Mouse (Mus musculus): ENCODE results near the gene Urb2.

The Urb2 gene

DNA sequence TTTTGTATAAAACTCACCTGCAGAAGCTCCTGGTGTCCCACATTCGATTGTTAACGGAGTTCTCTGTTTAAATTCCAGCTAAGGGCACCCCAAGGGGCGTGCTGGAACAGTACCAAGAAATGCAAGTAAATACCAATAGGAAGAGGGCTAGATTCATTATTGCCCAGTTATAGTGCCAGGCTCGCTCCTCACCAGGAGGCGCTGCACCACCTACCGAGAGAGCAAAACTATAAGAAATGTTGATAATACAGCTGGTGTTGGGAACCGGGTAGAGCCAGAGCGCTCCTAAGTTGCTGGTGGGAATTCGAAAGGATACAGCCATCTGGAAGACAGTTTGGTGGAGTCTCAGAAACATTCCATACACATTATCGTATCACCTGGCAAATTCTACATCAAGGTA lies 56.7 kb downstream of the Urb2 start:
- DNase-seq (ENCODE audit: low spot score), result peak; percentile 34

DNA sequence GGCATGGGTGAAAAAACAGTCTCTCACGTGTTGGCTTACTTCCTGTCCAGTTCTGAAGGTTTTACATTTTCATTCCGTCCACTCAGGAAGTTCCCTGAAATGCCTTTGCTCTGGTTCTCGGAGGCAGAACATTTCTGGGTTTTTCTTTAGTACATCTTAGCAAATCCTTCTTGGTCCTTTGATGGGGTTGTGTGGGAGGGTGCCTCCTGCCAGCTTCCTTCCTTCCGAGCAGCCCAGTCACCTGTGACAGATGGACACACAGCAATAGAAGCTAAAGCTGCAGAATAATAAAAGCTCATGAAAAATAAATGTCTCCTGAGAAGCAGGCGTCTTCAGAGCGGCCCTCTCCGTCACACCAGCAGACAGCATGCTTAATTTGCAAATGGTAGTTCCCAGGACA lies 57.7 kb downstream of the Urb2 start:
- no peak for DNase-seq (ENCODE audit: low spot score)

DNA sequence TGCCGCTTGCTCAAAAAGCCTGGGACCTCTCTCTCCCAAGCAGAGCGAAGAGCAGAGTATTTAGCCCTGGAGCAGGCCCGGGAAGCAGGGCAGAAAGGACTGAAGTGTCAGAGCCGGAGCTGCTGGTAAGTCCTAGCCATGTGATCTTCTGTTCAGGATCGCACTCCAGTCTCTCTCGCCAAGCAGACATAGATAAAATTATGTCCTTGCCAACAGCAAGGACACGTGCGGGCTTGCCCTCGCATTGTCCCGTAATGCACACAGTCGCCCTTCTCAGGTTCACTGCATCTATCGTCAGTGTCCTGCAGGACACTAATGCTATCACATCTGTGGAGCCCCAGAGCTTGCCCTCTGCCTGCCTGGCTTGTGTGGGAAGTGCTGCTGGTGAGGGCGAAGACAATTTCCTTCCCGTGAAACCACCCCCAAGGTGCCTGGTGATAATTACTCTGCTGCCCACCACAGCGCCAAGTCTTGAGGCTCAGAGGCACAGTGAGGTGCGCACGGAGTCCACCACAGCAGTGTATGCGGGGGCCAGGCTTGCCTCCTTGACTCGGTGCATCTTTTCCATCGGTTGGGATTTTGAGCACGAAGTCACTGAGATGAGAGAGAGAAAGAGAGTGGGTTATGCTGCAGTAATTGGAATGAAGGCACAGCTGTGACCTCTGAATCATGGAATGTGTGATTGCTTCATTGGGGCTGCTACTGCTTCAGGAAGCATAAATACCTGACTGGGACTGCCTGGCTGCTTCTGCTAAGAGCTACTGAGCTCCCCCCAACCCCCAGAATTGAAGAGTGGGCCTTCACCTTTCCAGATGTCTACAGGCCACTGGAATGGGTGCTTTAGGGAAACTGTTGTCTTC lies 59.4 kb downstream of the Urb2 start:
- no peak for DNase-seq (ENCODE audit: low spot score)

DNA sequence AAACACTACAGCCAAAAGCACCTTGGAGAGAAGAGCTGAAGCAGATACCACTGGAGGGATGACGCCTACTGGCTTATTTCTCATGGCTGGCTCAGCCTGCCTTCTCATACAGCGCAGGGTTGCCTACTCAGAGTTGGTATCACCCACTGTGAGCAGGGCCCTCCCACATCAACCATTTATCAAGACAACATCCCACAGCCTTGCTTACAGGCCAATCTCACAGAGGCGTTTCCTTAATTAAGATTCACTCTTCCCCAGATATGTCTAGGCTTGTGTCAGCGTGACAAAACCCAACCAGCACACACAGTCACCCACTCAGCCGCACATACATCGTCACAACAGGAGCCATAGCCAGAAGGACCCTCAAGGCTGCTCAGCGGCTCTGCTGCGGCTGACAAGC lies 61.3 kb downstream of the Urb2 start:
- no peak for DNase-seq (ENCODE audit: low spot score)

DNA sequence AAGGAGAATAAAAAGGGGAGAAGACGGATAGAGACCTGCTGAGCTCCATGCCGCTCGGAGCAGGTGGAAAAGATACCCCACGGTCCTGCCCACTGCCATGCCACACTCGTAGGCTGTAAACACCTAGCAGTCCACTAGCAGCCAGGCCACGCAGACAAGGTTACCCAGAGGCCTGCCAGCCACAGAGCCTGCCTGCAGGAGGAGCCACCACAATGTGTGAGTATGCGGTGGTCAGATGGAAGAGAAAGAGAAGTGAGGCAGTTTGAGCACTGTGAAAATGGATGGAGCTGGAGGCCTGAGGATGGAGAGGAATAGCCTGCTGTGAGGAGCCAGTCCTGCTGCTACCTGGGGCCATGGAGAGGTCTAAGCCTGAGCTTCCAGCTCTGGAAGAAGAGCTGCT lies 62.3 kb downstream of the Urb2 start:
- DNase-seq (ENCODE audit: low spot score), result no peak

DNA sequence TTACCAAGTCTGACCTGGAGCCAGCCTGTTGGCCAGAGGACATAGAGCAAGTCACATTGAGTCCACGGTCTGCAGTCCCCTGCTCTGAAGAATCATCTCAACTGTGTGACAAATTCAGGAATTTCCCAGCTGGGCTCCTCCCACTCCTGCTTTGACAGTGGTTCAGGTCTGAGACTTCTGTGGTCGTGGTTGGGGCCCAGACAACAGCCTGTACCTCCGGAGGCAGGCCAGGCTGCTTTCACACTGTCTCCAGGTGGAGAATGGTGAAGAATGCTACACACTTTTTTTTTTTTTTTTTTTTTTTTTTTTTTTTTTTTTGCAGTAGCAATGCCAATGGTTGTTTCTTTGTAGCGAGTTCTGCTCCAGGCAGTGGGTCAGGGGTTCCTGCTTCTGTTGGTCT lies 64.4 kb downstream of the Urb2 start:
- no peak for DNase-seq (ENCODE audit: low spot score)

DNA sequence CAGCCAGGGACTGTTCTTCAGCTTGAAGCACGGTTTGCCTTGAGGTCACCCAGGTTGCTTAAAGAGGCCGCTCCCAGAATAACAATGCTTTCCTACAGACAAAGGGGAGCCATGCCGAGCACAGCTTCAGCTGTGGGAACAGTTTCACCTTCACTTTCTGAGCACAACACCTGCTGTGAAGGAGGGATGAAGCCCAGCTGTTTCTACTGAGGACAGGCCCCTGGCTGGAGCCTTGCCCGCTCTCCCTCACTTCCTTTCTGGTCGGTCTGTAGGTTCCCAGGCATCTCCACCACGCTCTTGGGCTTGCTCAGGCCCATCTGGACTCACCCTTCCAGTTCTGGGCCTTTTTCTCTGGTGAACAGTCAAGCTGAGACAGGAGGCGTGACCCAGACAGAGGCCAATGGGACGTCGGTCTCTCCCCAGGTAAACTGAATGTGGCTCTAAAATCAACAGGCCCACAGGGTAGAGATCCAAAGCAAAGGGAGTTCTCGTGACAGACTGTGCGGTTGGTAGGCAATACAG lies 66.8 kb downstream of the Urb2 start:
- DNase-seq (ENCODE audit: low spot score), result no peak

DNA sequence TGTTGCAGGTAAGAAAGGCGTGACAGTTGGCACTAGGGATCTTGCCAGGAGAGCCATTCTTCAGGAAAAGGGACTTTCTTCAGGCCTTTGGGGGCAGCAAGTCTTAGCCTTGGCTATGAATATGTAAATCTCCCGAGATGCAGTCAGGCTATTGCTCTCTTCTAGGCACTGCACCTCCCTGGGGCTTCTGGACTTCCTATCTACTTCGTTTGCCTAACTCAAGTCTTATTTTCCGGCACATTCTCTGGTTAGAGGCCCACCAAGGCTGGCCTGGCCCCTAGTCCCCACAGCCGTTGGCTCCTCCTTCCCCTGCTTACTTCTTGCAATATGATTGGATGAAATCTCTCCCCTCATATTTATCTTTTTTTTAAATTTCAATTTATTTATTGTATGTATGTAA lies 67.7 kb downstream of the Urb2 start:
- DNase-seq (ENCODE audit: low spot score), result no peak

DNA sequence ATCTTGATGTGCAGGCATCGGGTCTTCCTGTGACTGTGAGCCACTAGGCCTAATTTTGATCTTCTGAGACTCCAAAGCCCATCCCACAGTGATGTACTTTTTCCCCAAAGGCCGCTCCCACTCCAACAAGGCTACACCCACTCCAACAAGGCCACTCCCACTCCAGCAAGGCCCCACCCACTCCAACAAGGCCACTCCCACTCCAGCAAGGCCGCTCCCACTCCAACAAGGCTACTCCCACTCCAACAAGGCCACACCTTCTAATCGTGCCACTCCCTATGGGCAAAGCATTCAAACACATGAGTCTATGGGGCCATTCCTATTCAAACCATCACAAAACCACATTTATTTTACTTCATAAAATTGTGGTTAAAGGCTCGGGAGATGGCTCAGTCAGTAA lies 69.2 kb downstream of the Urb2 start:
- no peak for DNase-seq (ENCODE audit: low spot score)
